Mouse (Mus musculus) cerebellum, adult 18-20 months (tissue): Measurements from ENCODE around the gene Pramel3.
"Not testable (repeated sequence)": the region's sequence is repeated elsewhere in the genome, so short reads cannot be mapped to it uniquely, and the experiment has no call there.

ENCODE experiments used
- DNase-seq, 2 experiments: peaks; one replicate each; pipeline ENCODE4 v3.0.0; 2021

Gene Pramel3

GRCm38 (mm10) chrX:135302007-135302406 is at the start of gene Pramel3:
Pramel3 (plus strand) TSS chrX:135302307.
- DNase-seq = not testable (repeated sequence)

GRCm38 (mm10) chrX:135360685-135361084 is 58.6 kb downstream of the Pramel3 start:
- not testable (repeated sequence) for DNase-seq

DNA sequence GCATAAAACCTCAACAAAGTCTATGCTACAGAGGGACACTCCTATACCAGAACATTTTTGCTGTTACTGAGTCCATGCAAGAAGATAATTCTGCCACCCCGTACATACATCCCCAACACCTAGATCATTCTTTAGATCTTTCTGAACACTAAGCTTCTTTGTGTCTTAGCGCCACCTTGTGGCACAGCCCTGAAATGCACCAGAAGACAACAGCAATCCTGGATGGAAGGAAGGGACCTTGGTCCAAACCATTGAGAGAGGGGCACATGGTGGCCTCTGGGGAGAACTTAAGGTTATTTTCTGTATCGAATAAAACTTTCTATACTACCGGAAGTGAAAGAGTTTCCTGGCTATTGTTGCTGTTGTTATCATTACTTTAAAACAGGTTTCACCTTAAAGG is 59.8 kb downstream of the Pramel3 start:
- not testable (repeated sequence) for DNase-seq
